Mouse (Mus musculus): ENCODE results near the gene Tcf7l1. TPM values are rescaled to one million over a fixed set of nuclear protein-coding genes. Genes with fewer than 3 reads are reported as not detected.
A peak's percentile ranks its signal among the peaks of the same experiment; 100 is the strongest.

Tcf7l1 gene
- polyA plus RNA-seq, 1 experiment from 2014 or later, result 16.1 TPM

DNA sequence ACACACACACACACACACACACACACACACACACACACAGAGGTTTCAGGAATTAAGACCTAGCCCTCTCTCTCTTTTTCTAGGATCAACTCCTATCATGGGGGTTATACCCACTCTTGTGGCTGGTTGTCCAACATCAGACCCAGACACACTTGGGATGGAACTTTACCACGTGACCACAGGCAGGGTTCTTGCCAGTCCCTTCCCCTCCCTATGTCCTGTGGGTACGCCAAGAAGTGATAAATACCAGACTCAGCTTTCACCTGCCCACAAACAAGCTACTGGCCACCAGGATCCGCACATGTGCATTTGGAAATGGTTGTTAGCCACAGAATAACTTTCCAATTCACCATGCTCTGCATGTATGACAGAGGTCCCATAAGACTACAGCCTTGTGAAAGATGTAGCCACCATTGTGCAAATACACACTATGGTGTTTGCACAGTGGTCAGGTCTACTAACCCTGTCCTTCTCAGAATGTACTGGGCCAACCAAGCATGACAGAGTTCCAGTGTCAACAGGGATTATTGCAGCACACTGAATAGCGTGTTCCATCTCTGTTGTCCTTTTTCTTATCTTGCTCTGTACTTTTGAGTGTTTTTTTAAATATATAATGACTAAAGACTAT is 20.6 kb upstream of the Tcf7l1 start:
- no peak for ATAC-seq (ENCODE audit: extremely low read depth, insufficient number of reproducible peaks, low FRiP score, low TSS enrichment)

DNA sequence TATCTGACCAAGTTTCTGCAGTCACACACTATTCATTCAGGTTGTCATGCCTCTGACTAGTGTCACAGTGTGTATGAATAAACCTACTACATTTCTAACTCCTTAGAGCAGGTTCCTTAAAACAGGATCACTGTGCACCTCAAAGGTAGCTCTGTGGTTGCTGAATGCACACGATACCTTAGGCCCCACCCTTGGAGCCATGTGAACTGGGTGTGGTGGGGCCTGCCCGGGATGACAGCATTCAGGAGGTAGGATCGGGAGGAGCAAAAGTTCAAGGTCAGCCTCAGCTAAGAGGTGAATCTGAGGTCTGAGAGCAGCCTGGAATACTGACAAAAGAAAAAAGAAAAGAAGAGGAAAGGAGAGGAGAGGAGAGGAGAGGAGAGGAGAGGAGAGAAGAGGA is 19.3 kb upstream of the Tcf7l1 start:
- Histone ChIP-seq H3K4me1 (0 out of 2 replicates have a peak, but pooled peaks cover 6% of the 10 kb centered on the region), H3K27me3 (replicated peaks) (no peaks in the 10 kb centered on the region), H3K4me2 (no peak overlapping the region), H3K4me3 (no peak overlapping the region), H3K27ac (replicated peaks) (no peak overlapping the region), H3K9ac (no peak overlapping the region), H3K9me3 (no peaks in the 10 kb centered on the region), H3K36me3 (no peaks in the 10 kb centered on the region)
- no peak for ATAC-seq (ENCODE audit: extremely low read depth, insufficient number of reproducible peaks, low FRiP score, low TSS enrichment)
- WGBS, result 47% methylated on average over 3 of the region's 3 CpGs

More for the DNA sequence above, 20.6 kb upstream of the Tcf7l1 start:
- 64% methylated on average over 4 of the region's 4 CpGs for WGBS
- no peaks in the 10 kb centered on the region for H3K36me3 ChIP-seq
- H3K9me3 ChIP-seq, result no peaks in the 10 kb centered on the region
- no peak overlapping the region for H3K27ac ChIP-seq (replicated peaks)
- no peaks in the 10 kb centered on the region for H3K27me3 ChIP-seq (replicated peaks)
- H3K4me2 ChIP-seq, result no peak overlapping the region
- 0 out of 2 replicates have a peak, but pooled peaks cover 8% of the 10 kb centered on the region for H3K4me1 ChIP-seq
- H3K4me3 ChIP-seq, result no peak overlapping the region
- H3K9ac ChIP-seq, result no peak overlapping the region

DNA sequence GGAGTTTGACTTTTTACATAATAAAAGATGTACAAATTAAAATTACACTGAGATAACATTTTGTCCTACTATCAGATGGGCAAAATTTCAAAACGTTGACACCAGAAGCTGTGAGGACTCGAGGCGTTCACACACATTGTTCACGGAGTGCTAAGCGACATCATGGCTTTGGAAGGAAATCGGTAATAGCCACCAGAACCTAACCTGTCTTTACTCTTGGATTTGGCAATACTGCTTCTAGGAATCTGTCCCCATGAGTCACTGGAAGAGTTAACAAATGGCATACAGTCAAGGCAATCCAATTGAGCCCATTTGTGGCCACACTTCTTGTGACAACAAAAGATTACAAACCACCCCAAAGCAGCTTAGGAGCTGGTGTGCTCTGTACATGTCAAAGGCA is 14.6 kb upstream of the Tcf7l1 start:
- no peaks in the 10 kb centered on the region for H3K9me3 ChIP-seq
- H3K4me2 ChIP-seq, result no peak overlapping the region
- H3K9ac ChIP-seq, result no peak overlapping the region
- 65% methylated on average over 6 of the region's 6 CpGs for WGBS
- H3K4me3 ChIP-seq, result no peak overlapping the region
- no peak overlapping the region for H3K27ac ChIP-seq (replicated peaks)
- no peak for ATAC-seq (ENCODE audit: extremely low read depth, insufficient number of reproducible peaks, low FRiP score, low TSS enrichment)
- no peaks in the 10 kb centered on the region for H3K36me3 ChIP-seq
- no peaks in the 10 kb centered on the region for H3K27me3 ChIP-seq (replicated peaks)
- H3K4me1 ChIP-seq, result no peaks in the 10 kb centered on the region

GRCm38 (mm10) chr6:72802119-72802518 is 13.1 kb upstream of the Tcf7l1 start:
- ATAC-seq (ENCODE audit: extremely low read depth, insufficient number of reproducible peaks, low FRiP score, low TSS enrichment), result no peak
- Histone ChIP-seq H3K36me3 (no peaks in the 10 kb centered on the region), H3K9ac (no peak overlapping the region), H3K4me2 (no peak overlapping the region), H3K4me1 (no peaks in the 10 kb centered on the region), H3K27me3 (replicated peaks) (no peaks in the 10 kb centered on the region), H3K4me3 (no peak overlapping the region), H3K9me3 (no peaks in the 10 kb centered on the region; the same call in 1 of the 2 replicates), H3K27ac (replicated peaks) (no peak overlapping the region)
- 80% methylated on average over 6 of the region's 6 CpGs for WGBS

GRCm38 (mm10) chr6:72800641-72801040 is 11.6 kb upstream of the Tcf7l1 start:
- ATAC-seq (ENCODE audit: extremely low read depth, insufficient number of reproducible peaks, low FRiP score, low TSS enrichment), result no peak
- no peak overlapping the region for H3K9ac ChIP-seq

DNA sequence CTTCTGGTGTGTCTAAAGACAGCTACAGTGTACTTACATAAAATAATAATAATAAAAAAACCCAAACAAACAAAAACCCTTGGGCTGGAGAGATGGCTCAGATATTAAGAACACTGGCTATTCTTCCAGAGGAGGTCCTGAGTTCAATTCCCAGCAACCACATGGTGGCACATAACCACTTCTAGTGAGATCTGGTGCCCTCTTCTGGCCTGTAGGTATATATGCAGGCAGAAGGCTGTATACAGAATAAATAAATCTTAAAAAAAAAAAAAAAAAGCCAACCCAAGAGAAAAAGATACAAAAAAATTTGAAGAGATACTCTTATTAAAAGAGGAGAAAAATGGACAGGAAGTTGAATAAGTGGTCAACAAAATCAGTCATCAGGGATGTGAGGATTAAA is 8.7 kb upstream of the Tcf7l1 start:
- Histone ChIP-seq H3K9me3 (no peaks in the 10 kb centered on the region; the same call in 1 of the 2 replicates), H3K36me3 (no peaks in the 10 kb centered on the region), H3K9ac (no peak overlapping the region), H3K27ac (replicated peaks) (no peak overlapping the region), H3K27me3 (replicated peaks) (no peaks in the 10 kb centered on the region), H3K4me1 (no peaks in the 10 kb centered on the region), H3K4me3 (no peak overlapping the region), H3K4me2 (no peak overlapping the region)
- no peak for ATAC-seq (ENCODE audit: extremely low read depth, insufficient number of reproducible peaks, low FRiP score, low TSS enrichment)

More at GRCm38 (mm10) chr6:72800641-72801040, 11.6 kb upstream of the Tcf7l1 start:
- Histone ChIP-seq H3K9me3 (no peaks in the 10 kb centered on the region; the same call in 1 of the 2 replicates), H3K4me2 (no peak overlapping the region), H3K4me1 (no peaks in the 10 kb centered on the region), H3K4me3 (no peak overlapping the region), H3K36me3 (no peaks in the 10 kb centered on the region), H3K27me3 (replicated peaks) (no peaks in the 10 kb centered on the region), H3K27ac (replicated peaks) (no peak overlapping the region)
- 43% methylated on average over 2 of the region's 2 CpGs for WGBS

DNA sequence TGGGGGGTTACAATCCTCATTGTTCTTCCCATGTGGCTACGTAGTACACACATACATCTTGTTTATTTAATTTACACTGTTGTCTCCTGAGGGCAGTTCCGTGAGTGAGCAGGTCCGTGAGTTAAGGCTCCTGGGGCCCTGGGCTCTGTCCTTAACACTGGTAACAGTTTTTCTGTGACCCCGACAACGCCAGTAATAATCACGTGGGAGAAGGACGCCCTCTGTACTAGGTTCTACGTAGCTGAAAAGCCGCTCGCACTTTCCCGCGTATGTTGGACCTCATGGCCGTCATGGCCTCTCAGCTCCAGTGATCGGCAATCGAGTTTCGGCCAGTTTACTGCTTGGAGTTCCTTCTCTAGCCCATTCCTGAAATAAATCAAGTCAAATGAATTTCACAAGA is 6.4 kb upstream of the Tcf7l1 start:
- Histone ChIP-seq H3K4me1 (no peaks in the 10 kb centered on the region), H3K9ac (no peak overlapping the region), H3K27me3 (replicated peaks) (no peaks in the 10 kb centered on the region), H3K36me3 (no peaks in the 10 kb centered on the region), H3K4me2 (no peak overlapping the region), H3K27ac (replicated peaks) (no peak overlapping the region), H3K9me3 (no peaks in the 10 kb centered on the region; the same call in 1 of the 2 replicates), H3K4me3 (no peak overlapping the region)
- no peak for ATAC-seq (ENCODE audit: extremely low read depth, insufficient number of reproducible peaks, low FRiP score, low TSS enrichment)
- 50% methylated on average over 16 of the region's 16 CpGs for WGBS

DNA sequence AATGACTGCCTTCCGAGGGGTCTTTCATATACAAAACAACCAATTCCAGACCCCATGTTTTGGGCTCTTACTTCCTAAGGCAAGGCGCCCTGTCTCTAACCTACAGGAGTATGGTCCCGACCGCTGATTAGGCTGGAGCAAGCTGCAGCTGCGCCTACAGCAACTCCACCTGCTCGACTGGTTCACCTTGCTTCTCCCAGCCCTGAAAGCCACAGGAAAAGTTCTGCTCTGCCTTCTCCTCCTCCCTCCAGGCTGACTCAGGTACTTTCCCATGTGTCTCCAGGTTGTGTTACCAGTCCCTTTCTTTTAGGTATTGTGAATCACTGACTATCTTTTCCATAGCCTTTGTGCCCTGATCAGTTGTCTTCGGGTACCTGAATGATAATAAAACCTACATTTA is 5.8 kb upstream of the Tcf7l1 start:
- Histone ChIP-seq H3K36me3 (no peaks in the 10 kb centered on the region), H3K4me1 (no peaks in the 10 kb centered on the region), H3K4me3 (no peak overlapping the region), H3K9me3 (no peaks in the 10 kb centered on the region; the same call in 1 of the 2 replicates), H3K9ac (no peak overlapping the region), H3K27ac (replicated peaks) (no peak overlapping the region), H3K4me2 (no peak overlapping the region), H3K27me3 (replicated peaks) (no peaks in the 10 kb centered on the region)
- WGBS, result 49% methylated on average over 7 of the region's 7 CpGs
- ATAC-seq (ENCODE audit: extremely low read depth, insufficient number of reproducible peaks, low FRiP score, low TSS enrichment), result no peak

DNA sequence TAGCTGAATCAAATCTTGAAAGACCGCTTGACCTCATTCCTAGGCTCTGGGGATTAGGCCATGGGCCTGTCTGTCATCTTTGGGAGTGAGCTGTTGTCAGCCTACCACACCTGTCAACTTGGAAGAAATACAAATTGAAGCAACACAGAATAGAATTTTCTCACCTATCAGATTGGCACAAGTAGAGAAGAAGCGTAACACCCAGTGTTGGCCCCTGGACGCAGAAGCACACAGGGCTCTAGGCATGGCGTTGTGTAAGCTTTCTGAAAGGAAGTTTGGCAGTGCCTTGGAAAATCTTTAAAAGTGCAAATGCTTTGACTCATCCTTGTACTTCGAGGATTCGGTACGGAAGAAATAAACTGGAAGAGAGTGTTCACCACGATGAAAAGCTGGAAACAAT is 3.6 kb upstream of the Tcf7l1 start:
- ATAC-seq (ENCODE audit: extremely low read depth, insufficient number of reproducible peaks, low FRiP score, low TSS enrichment), result no peak
- Histone ChIP-seq H3K4me1 (peaks cover 5% of the 10 kb centered on the region), H3K4me3 (no peak overlapping the region), H3K9ac (no peak overlapping the region), H3K9me3 (no peaks in the 10 kb centered on the region; the same call in 1 of the 2 replicates), H3K27me3 (replicated peaks) (0 out of 2 replicates have a peak, but pooled peaks cover under 1% of the 10 kb centered on the region), H3K36me3 (no peaks in the 10 kb centered on the region), H3K4me2 (no peak overlapping the region), H3K27ac (replicated peaks) (no peak overlapping the region)
- WGBS, result 87% methylated on average over 8 of the region's 8 CpGs

GRCm38 (mm10) chr6:72787948-72788891 is 834 bp downstream of the Tcf7l1 start:
- H3K9ac ChIP-seq, result peak overlapping the region; percentile 96
- WGBS, result under 1% methylated on average over 68 of the region's 69 CpGs
- H3K27me3 ChIP-seq (replicated peaks), result 0 out of 2 replicates have a peak, but pooled peaks cover 7% of the 10 kb centered on the region
- H3K36me3 ChIP-seq, result peaks cover 20% of the 10 kb centered on the region
- peak; percentile 27; the same call in 1 of the 2 replicates for ATAC-seq (ENCODE audit: extremely low read depth, insufficient number of reproducible peaks, low FRiP score, low TSS enrichment)
- H3K4me3 ChIP-seq, result peak overlapping the region; percentile 80
- H3K4me2 ChIP-seq, result peak overlapping the region; percentile 92
- H3K4me1 ChIP-seq, result peaks cover 18% of the 10 kb centered on the region
- no peaks in the 10 kb centered on the region for H3K9me3 ChIP-seq
- peak overlapping the region; percentile 91 for H3K27ac ChIP-seq (replicated peaks)

DNA sequence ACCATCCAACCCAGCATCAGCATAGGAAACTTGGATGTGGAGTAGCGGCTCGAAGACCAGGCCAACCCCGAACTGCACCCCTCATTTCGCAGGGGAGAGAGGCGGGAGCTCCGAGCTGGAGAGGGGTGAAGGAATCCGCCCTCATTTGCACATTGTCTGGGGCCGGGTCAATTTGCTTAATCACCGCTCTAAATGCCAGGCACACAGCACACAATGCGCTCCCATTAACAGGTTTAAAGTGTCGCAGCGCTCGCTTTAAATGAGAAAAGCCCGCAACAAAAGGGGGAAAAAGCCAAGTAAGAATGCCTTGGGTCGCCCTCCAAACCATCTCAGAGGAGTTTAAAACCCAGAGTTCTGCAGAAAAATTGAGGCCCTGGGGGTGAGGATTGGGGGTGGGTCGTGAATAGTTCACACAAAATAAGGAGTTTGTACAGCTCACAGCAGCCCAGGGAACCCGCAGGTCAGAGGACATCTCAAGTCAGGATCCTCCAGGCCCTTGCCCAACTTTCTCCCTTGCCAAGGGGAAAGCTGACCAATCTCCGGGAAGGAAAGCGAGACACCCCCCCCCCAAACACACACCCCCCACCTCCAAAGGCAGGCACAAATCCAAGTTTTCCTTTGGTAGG is 1.6 kb downstream of the Tcf7l1 start:
- Histone ChIP-seq H3K9me3 (no peaks in the 10 kb centered on the region), H3K9ac (peak overlapping the region; percentile 96), H3K4me3 (peak overlapping the region; percentile 80), H3K4me2 (peak overlapping the region; percentile 92), H3K4me1 (peaks cover 18% of the 10 kb centered on the region), H3K27me3 (replicated peaks) (0 out of 2 replicates have a peak, but pooled peaks cover 7% of the 10 kb centered on the region), H3K36me3 (peaks cover 21% of the 10 kb centered on the region), H3K27ac (replicated peaks) (peak overlapping the region; percentile 91)
- 17% methylated on average over 19 of the region's 19 CpGs for WGBS
- ATAC-seq (ENCODE audit: extremely low read depth, insufficient number of reproducible peaks, low FRiP score, low TSS enrichment), result no peak

All from heart, embryonic 13.5 days (tissue).